Mouse (Mus musculus): ENCODE results near the gene Aox3. TPM values are rescaled to one million over a fixed set of nuclear protein-coding genes. Genes with fewer than 3 reads are reported as not detected.

Aox3 gene
- polyA plus RNA-seq, 1 experiment from 2014 or later, result 0.74 TPM

DNA sequence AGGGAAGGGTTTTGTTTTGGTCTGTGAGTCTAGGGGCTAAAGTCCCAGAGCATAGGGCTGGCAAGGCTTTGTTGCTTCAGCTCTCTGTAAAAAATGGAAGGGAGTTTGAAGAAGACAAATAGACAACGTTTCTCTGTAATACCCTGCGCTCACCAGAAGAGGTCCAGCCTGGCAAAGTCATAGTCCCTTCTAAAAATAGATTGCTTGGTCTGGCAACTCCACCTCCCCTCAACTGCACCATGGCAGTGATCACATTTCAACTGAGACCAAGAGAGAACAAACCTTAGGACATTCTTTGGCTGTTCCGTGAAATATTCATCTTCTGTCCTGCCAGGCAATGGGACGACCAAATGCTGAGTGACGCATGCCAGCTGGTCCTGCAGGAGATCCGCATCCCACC lies 127.4 kb downstream of the Aox3 start:
- Histone ChIP-seq H3K27me3 (ENCODE audit: control insufficient read depth, insufficient read depth, low read length) (no peaks in the 10 kb centered on the region), H3K36me3 (ENCODE audit: control insufficient read depth, insufficient read depth, low read length) (no peaks in the 10 kb centered on the region), H3K9me3 (ENCODE audit: control insufficient read depth, low read depth, low read length) (no peaks in the 10 kb centered on the region), H3K9ac (replicated peaks; ENCODE audit: low read depth, low read length) (no peak overlapping the region), H3K4me2 (replicated peaks; ENCODE audit: low read depth, low read length) (no peak overlapping the region), H3K4me3 (ENCODE audit: low read depth, low read length) (no peak overlapping the region), H3K4me1 (ENCODE audit: control insufficient read depth, insufficient read depth, low read length) (no peaks in the 10 kb centered on the region), H3K27ac (ENCODE audit: low read length) (no peak overlapping the region)
- WGBS, result 64% methylated on average over 6 of the region's 6 CpGs
- no peak for ATAC-seq (ENCODE audit: insufficient number of reproducible peaks, insufficient read depth, low FRiP score, low read depth)

DNA sequence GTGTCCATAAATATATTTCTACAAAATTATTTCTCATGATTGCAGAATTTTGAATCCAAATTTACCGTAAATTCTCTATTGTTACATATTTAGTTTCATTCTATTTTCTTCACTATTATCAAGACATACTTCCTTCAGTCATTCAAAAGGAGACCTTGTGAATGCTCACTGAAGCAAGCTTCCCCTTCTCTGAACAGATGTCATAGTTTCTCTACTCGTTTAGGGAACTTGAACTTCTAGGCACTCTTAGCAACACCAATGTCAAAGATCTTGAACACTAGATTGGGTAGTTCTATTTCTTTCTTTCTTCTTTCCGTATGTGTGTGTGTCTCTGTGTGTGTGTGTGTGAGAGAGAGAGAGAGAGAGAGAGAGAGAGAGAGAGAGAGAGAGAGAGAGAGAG lies 131.6 kb downstream of the Aox3 start:
- ATAC-seq (ENCODE audit: insufficient number of reproducible peaks, insufficient read depth, low FRiP score, low read depth), result no peak

GRCm38 (mm10) chr1:58248518-58248917 lies 135.6 kb downstream of the Aox3 start:
- Histone ChIP-seq H3K36me3 (ENCODE audit: control insufficient read depth, insufficient read depth, low read length) (no peaks in the 10 kb centered on the region), H3K4me3 (ENCODE audit: low read depth, low read length) (no peak overlapping the region), H3K27me3 (ENCODE audit: control insufficient read depth, insufficient read depth, low read length) (no peaks in the 10 kb centered on the region), H3K9ac (replicated peaks; ENCODE audit: low read depth, low read length) (no peak overlapping the region), H3K9me3 (ENCODE audit: control insufficient read depth, low read depth, low read length) (no peaks in the 10 kb centered on the region), H3K4me2 (replicated peaks; ENCODE audit: low read depth, low read length) (no peak overlapping the region), H3K27ac (ENCODE audit: low read length) (no peak overlapping the region), H3K4me1 (ENCODE audit: control insufficient read depth, insufficient read depth, low read length) (no peaks in the 10 kb centered on the region)
- no peak for ATAC-seq (ENCODE audit: insufficient number of reproducible peaks, insufficient read depth, low FRiP score, low read depth)
- WGBS, result 62% methylated on average over 1 of the region's 1 CpGs

More for the DNA sequence above, 131.6 kb downstream of the Aox3 start:
- H3K36me3 ChIP-seq (ENCODE audit: control insufficient read depth, insufficient read depth, low read length), result no peaks in the 10 kb centered on the region
- H3K27me3 ChIP-seq (ENCODE audit: control insufficient read depth, insufficient read depth, low read length), result no peaks in the 10 kb centered on the region
- H3K9ac ChIP-seq (replicated peaks; ENCODE audit: low read depth, low read length), result no peak overlapping the region
- H3K9me3 ChIP-seq (ENCODE audit: control insufficient read depth, low read depth, low read length), result no peaks in the 10 kb centered on the region
- 82% methylated on average over 3 of the region's 3 CpGs for WGBS
- H3K4me2 ChIP-seq (replicated peaks; ENCODE audit: low read depth, low read length), result no peak overlapping the region
- no peak overlapping the region for H3K4me3 ChIP-seq (ENCODE audit: low read depth, low read length)
- no peak overlapping the region for H3K27ac ChIP-seq (ENCODE audit: low read length)
- no peaks in the 10 kb centered on the region for H3K4me1 ChIP-seq (ENCODE audit: control insufficient read depth, insufficient read depth, low read length)

Other genes starting within 250 kb of the Aox3 start
- 20.1 and 20.4 TPM in 2 replicates for gene Sgo2a, start 117.2 kb upstream of the Aox3 start, polyA plus RNA-seq (2014; fragmentation: Nextera tagmentation; extraction: Ambion mirVana)
- 14.0 and 17.2 TPM in 2 replicates for gene Kctd18, start 94.2 kb upstream of the Aox3 start, polyA plus RNA-seq (2014; fragmentation: Nextera tagmentation; extraction: Ambion mirVana)
- gene Aox1, start 83.2 kb upstream of the Aox3 start, polyA plus RNA-seq (2014; fragmentation: Nextera tagmentation; extraction: Ambion mirVana), result 0.10 and 0.25 TPM in 2 replicates
- gene Aox4, start 97.3 kb downstream of the Aox3 start, polyA plus RNA-seq (2014; fragmentation: Nextera tagmentation; extraction: Ambion mirVana), result 0.30 and 0.64 TPM in 2 replicates
- gene Aox2, start 165.2 kb downstream of the Aox3 start, polyA plus RNA-seq (2014; fragmentation: Nextera tagmentation; extraction: Ambion mirVana), result 0.10 TPM in 2 replicates